Mouse (Mus musculus): ENCODE results near the gene Higd1a.
A peak's percentile ranks its signal among the peaks of the same experiment; 100 is the strongest.

Gene Higd1a

DNA sequence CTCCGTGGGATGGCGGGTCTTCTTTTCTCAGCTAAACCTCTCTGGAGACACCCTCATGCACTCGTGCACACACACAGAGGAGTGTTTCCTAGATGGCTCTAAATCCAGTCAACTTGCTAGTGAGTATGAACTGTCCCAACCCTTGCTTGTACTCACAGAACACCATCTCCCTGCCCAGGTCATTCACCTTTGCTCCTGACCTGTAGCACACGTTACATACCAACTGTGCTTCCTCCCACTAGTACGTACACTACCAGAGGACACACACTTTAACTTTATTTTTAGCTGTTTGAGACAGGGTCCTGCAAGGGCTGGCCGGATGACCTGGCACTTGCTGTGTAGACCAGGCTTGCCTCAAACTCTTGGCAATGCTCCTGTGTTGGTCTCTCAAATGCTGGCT lies 20.2 kb downstream of the Higd1a start:
- DNase-seq (ENCODE audit: low spot score): no peak

DNA sequence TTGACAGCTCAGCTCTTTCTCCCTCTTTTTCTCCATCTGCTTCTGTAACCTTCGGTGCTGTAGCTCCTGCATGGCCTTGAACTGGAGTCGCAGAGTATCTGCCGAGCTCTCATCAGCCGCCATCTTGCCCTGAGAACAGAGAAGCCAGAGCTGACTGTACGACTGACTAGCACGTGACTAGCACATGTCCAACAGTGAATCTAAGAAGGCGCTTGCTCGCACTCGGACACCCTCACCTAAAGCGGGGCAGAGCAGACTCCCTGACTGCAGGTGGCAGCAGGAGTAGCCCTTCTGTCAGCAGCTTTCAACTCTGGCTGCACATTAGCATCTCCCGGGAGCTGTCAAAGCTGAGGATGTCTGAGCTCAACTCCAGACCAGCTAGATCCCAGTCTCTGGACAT lies 24.3 kb downstream of the Higd1a start:
- DNase-seq (ENCODE audit: low spot score): no peak

DNA sequence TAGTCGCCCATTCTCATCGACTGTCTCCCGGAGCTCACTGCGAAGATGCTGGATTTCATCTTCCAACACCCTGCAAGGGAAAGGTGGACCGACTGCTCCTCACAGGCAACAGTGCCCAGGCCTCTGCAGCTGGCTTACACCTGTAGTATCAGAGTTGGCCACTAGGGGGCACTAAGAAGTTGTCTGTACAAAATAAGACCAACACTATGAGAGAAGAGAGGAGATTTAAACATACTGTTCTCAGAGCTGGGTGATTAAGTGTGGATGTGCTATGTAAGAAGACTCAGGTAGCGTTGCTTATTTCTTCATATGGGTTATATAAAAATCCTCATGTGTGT lies 27.2 kb downstream of the Higd1a start:
- peak; percentile 85 for DNase-seq (ENCODE audit: low spot score)

GRCm38 (mm10) chr9:121830243-121830955 lies 27.8 kb downstream of the Higd1a start:
- DNase-seq (ENCODE audit: low spot score): peak; percentile 70

DNA sequence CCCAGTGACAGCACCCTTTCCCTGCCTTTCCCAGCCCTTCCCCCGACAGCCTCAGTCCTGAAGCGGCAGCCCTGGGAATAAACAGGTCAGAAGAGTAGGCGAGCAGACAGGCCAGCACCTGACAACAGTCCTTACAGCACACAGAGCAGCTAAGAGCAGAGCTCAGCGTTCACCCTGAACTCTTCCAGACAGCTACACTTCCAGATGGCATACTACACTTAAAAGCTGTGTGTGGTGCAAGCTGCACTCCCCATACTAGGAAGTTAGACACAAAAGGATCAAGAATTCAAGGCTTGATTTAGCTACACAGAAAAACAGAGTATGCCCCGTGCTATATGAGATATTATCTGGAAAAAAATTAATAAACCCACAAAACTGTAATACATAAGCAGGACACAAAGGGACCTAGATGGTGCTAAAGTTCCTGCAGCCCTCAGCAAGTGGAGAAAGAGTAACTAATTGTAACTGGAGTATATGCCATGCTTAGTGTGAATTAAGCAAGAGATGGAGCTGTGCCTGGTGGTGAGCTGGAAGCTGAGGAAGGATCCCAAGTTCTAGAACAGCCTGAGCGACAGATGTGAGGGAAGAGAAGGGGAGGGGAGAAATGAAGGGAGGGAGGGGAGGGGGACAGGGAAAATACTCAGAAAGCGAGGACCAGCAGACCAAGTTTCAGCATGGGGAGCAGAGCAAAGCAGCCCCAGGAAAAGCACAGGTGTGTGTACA lies 28.7 kb downstream of the Higd1a start:
- DNase-seq (ENCODE audit: low spot score): no peak

- no peak for DNase-seq (ENCODE audit: low spot score)
Observed at GRCm38 (mm10) chr9:121828314-121828713, 29.8 kb downstream of the Higd1a start.

DNA sequence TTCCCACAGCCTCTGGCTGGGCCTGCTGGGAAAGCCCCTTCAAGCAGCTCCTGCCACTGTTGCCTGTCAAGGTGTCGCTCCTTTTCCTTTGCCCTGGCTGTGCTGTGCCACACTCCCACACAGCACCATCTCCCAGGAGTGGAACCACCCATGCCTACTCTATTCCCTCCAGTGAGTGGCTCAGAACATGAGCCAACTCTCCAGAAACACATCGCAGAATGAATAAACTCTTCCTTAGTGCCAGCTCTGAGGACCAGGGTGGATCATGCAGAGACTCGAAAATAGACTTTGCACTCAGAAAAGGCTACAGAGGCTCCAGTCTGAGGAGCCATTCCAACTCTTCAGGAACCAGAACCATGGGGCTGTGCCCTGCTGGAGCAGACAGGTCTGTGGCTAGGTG lies 31.8 kb downstream of the Higd1a start:
- DNase-seq (ENCODE audit: low spot score): no peak

DNA sequence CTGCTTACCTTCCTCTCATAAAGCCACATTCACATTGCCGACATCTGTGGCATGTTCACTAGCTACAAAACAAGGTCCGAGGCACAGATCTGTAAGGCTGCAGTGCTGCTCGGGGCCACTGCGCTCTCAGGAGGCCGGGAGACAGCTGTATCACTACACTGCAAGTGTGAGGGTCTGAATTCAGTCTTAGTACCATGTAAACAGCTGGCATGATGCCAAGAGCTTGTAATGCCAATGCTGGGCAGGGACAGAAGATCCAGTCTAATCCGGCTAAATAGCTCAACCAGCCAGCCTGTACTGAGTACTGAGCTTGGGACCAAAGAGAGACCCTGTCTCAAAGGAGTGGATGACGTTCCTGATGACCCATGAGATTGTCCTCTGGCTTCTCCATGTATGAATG lies 34.2 kb downstream of the Higd1a start:
- no peak for DNase-seq (ENCODE audit: low spot score)

DNA sequence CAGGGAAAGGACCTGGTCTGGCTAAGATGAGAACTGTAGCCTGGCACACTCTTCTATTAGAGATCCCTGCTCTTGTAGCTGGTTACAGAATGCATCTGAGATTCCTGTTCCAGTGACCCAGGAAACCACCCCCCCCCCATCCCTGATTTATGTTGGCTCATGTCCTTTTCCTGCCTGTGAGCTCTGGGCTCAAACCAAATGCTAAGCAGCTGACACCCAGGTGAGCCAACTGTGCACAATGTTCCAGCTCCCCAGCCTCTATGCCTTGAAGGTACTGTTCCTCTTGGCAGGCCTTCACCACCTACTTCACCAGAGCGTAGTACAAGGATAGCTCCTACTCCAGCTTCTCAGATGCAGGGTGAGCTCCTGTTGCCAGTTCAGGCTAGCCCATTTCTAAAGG lies 35.1 kb downstream of the Higd1a start:
- DNase-seq (ENCODE audit: low spot score): no peak

DNA sequence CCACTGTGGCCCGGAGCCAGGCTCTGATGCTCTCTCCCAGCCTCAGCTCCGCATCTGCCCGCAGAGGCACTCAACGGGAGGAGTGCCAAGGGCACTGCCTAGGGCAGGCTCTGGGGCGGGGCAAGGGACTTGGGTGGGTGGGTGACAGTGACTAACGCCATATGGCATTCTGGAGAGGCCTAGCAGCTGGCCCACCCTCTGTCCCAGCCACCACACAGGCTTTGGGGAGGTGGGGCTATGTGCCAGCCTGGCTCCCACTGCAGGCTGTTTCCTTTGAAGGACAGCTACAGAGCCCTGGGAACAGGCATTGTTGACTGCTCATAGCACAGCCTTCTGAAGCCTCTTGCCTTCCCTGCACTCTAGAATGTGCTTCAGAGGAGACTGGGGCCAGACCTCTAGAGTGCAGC lies 35.6 kb downstream of the Higd1a start:
- peak; percentile 67 for DNase-seq (ENCODE audit: low spot score)

GRCm38 (mm10) chr9:121820765-121821164 lies 37.4 kb downstream of the Higd1a start:
- DNase-seq (ENCODE audit: low spot score): no peak

DNA sequence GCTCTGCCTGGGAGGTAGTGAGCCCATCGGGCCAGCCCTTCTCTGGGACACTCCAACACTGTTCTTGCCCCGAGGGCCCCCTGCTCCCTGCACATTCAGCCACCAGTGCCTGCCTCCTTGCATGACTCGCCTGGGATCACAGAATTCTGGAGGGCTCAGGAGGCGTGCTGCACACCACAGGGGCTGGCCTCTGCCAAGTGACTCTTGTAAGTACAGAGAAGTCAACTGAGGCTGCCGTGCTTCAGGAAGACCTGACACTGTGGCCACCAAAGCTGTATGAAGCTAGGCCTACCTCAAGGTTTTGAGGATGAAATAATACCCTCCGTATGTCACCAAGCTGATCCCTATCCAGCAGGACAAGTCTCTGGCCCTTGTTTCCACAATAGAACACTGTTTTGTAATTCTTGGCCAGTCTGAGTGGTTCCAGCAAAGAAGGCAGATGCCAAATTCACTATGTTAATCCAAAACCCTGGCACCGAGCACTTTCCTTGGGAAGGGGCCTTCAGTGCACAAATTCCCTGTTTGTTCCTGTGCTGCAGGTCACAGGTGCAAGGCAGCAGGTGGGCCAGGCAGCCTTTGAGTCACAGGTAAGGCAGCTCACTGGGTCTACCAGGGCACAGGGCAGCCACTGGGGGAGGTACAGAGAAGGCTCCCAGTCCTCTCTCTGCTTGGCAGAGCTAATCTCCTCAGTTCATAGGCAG lies 38.2 kb downstream of the Higd1a start:
- no peak for DNase-seq (ENCODE audit: low spot score)

DNA sequence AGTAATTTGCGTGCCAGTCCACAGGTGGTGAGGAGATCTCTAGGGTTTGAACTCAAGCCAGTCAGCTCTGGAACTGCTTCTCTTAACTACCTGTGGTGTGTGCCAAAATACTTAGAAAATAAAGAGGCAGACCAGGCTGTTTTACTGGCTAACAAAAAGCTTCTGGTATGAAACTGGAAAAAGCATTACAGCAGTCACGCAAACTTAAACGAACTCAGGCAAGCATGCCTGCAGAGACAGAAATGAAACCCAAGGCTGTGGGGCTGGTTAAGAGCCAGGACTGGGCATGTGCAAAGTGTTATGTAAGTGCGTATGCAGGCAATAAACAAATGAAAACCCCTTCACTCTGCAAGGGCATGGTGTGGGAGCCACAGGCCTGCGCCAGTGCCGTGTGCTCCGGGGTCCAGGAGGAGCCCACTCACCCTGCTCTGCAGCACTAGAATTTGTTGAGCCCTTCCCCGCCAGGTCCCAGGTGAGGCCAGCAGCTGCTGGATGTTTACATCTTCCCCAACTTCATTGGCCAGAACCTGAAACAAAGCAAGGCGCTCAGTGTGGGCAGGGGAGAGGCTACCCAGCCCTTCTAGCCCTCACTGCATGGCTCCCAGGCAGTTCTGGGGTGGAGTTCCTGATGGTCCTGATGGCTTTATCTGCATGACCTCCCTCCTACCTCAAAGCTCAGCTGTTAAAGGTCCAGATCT lies 38.9 kb downstream of the Higd1a start:
- DNase-seq (ENCODE audit: low spot score): no peak

GRCm38 (mm10) chr9:121815183-121815582 lies 43.0 kb downstream of the Higd1a start:
- DNase-seq (ENCODE audit: low spot score): no peak

DNA sequence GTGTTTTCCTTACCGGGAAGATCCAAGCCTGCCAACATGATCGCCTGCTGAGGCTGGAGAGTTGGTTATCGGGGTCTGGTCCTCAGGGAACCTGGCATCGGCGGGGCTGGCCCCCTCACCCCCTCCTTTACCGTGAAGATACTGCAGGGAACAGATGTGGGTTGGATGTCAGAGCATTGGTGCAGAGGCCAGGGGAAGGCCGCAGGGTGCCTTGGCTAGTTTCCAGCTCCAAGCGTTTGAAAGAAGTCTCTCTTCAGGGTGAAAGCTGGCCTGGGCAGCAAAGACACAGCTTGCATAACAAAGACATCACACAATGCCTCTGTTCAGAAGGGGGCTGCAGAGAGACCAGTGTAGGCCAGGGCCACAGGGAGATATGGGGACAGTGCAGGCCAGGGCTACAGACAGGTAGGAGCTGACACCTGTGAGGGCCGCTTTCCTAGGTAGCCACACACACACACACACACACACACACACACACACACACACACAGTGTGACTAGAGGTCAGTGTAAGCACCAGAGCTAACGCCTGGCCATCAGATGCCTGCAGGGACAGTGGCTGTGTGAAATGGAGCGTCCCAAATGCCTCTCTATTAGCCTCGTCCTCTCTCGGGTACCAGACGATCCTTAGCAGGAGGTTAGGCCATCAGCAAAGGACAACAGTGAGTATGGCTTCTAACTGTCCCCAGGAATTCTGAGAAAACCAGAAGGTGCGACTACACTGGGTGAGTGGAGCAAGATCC lies 47.9 kb downstream of the Higd1a start:
- peak; percentile 61 for DNase-seq (ENCODE audit: low spot score)

GRCm38 (mm10) chr9:121808511-121808910 lies 49.7 kb downstream of the Higd1a start:
- no peak for DNase-seq (ENCODE audit: low spot score)

DNA sequence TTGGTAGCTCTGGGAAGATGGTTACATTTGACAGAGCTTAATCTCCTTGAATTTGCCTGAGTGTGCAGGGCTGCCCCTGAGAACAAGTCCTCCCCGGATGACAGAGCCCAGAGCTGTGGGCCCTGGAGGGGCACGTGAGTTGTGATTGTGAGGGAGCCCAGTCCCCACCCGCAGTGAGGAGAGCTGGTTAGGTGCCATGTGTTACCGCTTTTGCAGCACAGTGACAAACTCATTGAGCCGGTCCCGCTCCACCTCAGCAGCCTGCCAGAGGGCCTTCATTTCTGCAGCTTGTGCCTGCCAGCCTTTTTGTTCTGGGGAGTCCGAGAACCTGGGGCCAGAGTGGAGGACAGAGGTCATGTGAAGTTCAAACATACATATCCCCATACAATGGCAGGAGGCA lies 50.2 kb downstream of the Higd1a start:
- DNase-seq (ENCODE audit: low spot score): no peak

DNA sequence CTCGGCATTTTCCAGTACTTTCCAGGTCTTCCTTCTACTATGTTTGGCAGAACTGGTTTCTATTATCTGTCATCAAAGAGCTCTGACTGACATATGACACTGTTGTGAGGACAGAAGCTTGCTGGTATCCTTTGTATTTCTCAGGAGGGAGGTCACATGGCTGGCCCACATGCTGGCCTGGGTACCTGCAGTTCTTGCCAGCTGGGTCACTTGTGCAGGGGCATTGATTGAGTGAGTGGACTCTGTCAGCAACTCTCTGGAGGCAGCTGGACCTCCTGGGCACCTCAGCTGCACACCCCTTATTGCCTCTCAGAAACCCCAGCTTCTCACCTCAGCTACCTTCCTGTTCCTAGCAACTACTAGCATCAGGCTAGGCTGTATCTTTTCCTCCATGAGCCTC lies 50.6 kb downstream of the Higd1a start:
- no peak for DNase-seq (ENCODE audit: low spot score)

DNA sequence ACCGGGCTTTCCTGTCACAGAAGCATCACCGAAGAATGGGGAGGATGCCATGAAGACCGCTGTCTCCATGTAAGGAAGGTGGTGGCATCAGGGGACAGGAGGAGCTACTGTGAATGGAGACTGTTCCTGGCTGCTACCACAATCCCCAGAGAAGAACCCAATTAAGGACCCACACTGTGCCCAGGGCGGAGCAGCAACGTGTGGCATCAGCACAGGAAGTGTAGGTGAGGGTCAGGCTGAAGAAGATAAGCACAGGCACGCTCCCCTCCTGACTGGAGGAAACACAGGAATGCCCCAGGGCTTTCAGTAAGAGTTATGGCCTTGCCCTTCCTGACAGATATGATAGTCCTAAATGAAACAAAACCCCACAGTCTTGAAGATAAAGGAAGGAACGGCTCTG lies 55.4 kb downstream of the Higd1a start:
- no peak for DNase-seq (ENCODE audit: low spot score)

- DNase-seq (ENCODE audit: low spot score): peak; percentile 19
Observed at GRCm38 (mm10) chr9:121798887-121799520, 59.2 kb downstream of the Higd1a start.

Measured in MN1 (cell line).